Mouse (Mus musculus) bone marrow, adult 2 months (tissue): ENCODE results near the gene Mgst3.

Experiments
- CTCF ChIP-seq: fragments of 200-500 bp; IDR thresholded peaks from 2 replicates; pipeline ENCODE4 v1.5.1; 2011; ENCODE audit warnings: low read length, control low read depth; ENCODE audit not compliant: control insufficient read depth, insufficient read depth
- POLR2A ChIP-seq: fragments of 200-500 bp; IDR thresholded peaks from 2 replicates; pipeline ENCODE4 v1.6.1; 2011; ENCODE audit warnings: low read depth, mild to moderate bottlenecking, control low read depth, low read length, borderline replicate concordance; ENCODE audit not compliant: control insufficient read depth

- no peak for TF ChIP-seq CTCF
- TF ChIP-seq POLR2A = no peak
These were observed 37.5 kb upstream of the Mgst3 start for GRCm38 (mm10) chr1:167430976-167431676.
